Mouse (Mus musculus): ENCODE measurements around the gene Nfyc. TPM values are rescaled to one million over a fixed set of nuclear protein-coding genes. Genes with fewer than 3 reads are reported as not detected.
A peak's percentile ranks its signal among the peaks of the same experiment; 100 is the strongest.

Nfyc gene
- polyA plus RNA-seq, 1 experiment from 2014 or later: 111 TPM

- no peaks in the 10 kb centered on the region for H3K36me3 ChIP-seq
- H3K27me3 ChIP-seq (ENCODE audit: insufficient read depth, poor library complexity, severe bottlenecking): peaks cover 69% of the 10 kb centered on the region
- peak within 1 kb of the TSS; percentile 81 for H3K27ac ChIP-seq
- peaks cover 45% of the 10 kb centered on the region for H3K4me1 ChIP-seq
- peak; percentile 88 for DNase-seq (ENCODE audit: low spot score)
- no peaks in the 10 kb centered on the region for H3K9me3 ChIP-seq
- H3K4me3 ChIP-seq: peak within 1 kb of the TSS; percentile 85
- 2% methylated on average over 65 of the region's 68 CpGs for WGBS
Observed at GRCm38 (mm10) chr4:120854588-120855319, 23.4 kb upstream of the Nfyc start, which contains the start of gene Rims3. Gene Rims3, plus strand, starts transcription at chr4:120854816.

- H3K27ac ChIP-seq: no peak overlapping the region
- H3K36me3 ChIP-seq: no peaks in the 10 kb centered on the region
- peak; percentile 86 for DNase-seq (ENCODE audit: low spot score)
- peaks cover 73% of the 10 kb centered on the region for H3K27me3 ChIP-seq (ENCODE audit: insufficient read depth, poor library complexity, severe bottlenecking)
- H3K4me3 ChIP-seq: no peak overlapping the region
- WGBS: 7% methylated on average over 10 of the region's 10 CpGs
- no peaks in the 10 kb centered on the region for H3K9me3 ChIP-seq
- H3K4me1 ChIP-seq: peaks cover 13% of the 10 kb centered on the region
Observed at GRCm38 (mm10) chr4:120850946-120851345, 19.6 kb upstream of the Nfyc start.

GRCm38 (mm10) chr4:120849451-120849850 is 18.1 kb upstream of the Nfyc start:
- DNase-seq (ENCODE audit: low spot score): no peak
- Histone ChIP-seq H3K4me1 (peaks cover 3% of the 10 kb centered on the region; the same call in 1 of the 2 replicates), H3K9me3 (no peaks in the 10 kb centered on the region), H3K27me3 (ENCODE audit: insufficient read depth, poor library complexity, severe bottlenecking) (peaks cover 62% of the 10 kb centered on the region), H3K4me3 (no peak overlapping the region), H3K36me3 (no peaks in the 10 kb centered on the region), H3K27ac (no peak overlapping the region)
- 54% methylated on average over 11 of the region's 11 CpGs for WGBS

GRCm38 (mm10) chr4:120848909-120849308 is 17.5 kb upstream of the Nfyc start:
- DNase-seq (ENCODE audit: low spot score): no peak
- H3K27me3 ChIP-seq (ENCODE audit: insufficient read depth, poor library complexity, severe bottlenecking): peaks cover 57% of the 10 kb centered on the region
- peaks cover 4% of the 10 kb centered on the region; the same call in 1 of the 2 replicates for H3K4me1 ChIP-seq
- no peaks in the 10 kb centered on the region for H3K9me3 ChIP-seq
- H3K4me3 ChIP-seq: no peak overlapping the region
- WGBS: 75% methylated on average over 6 of the region's 6 CpGs
- no peaks in the 10 kb centered on the region for H3K36me3 ChIP-seq
- no peak overlapping the region for H3K27ac ChIP-seq

GRCm38 (mm10) chr4:120845098-120845497 is 13.7 kb upstream of the Nfyc start:
- no peak for DNase-seq (ENCODE audit: low spot score)
- H3K4me3 ChIP-seq: no peak overlapping the region
- H3K27me3 ChIP-seq (ENCODE audit: insufficient read depth, poor library complexity, severe bottlenecking): peaks cover 48% of the 10 kb centered on the region
- no peaks in the 10 kb centered on the region for H3K9me3 ChIP-seq
- H3K4me1 ChIP-seq: peaks cover 4% of the 10 kb centered on the region; the same call in 1 of the 2 replicates
- 63% methylated on average over 4 of the region's 4 CpGs for WGBS
- no peaks in the 10 kb centered on the region for H3K36me3 ChIP-seq
- H3K27ac ChIP-seq: no peak overlapping the region

- no peak for DNase-seq (ENCODE audit: low spot score)
- H3K27ac ChIP-seq: no peak overlapping the region
- H3K4me1 ChIP-seq: peaks cover 4% of the 10 kb centered on the region; the same call in 1 of the 2 replicates
- H3K4me3 ChIP-seq: no peak overlapping the region
- H3K36me3 ChIP-seq: no peaks in the 10 kb centered on the region
- 35% methylated on average over 7 of the region's 7 CpGs for WGBS
- H3K9me3 ChIP-seq: no peaks in the 10 kb centered on the region
- peaks cover 46% of the 10 kb centered on the region for H3K27me3 ChIP-seq (ENCODE audit: insufficient read depth, poor library complexity, severe bottlenecking)
Observed at GRCm38 (mm10) chr4:120844423-120845082, 13.2 kb upstream of the Nfyc start.

- Histone ChIP-seq H3K4me1 (peaks cover 4% of the 10 kb centered on the region; the same call in 1 of the 2 replicates), H3K27me3 (ENCODE audit: insufficient read depth, poor library complexity, severe bottlenecking) (peaks cover 22% of the 10 kb centered on the region), H3K27ac (no peak overlapping the region), H3K4me3 (no peak overlapping the region), H3K9me3 (no peaks in the 10 kb centered on the region), H3K36me3 (no peaks in the 10 kb centered on the region)
- no peak for DNase-seq (ENCODE audit: low spot score)
- WGBS: 83% methylated on average over 3 of the region's 3 CpGs
Observed at GRCm38 (mm10) chr4:120841342-120841741, 10.0 kb upstream of the Nfyc start.

- Histone ChIP-seq H3K27ac (no peak overlapping the region), H3K4me3 (no peak overlapping the region), H3K27me3 (ENCODE audit: insufficient read depth, poor library complexity, severe bottlenecking) (peaks cover 5% of the 10 kb centered on the region; the same call in 1 of the 2 replicates), H3K9me3 (no peaks in the 10 kb centered on the region), H3K4me1 (no peaks in the 10 kb centered on the region), H3K36me3 (no peaks in the 10 kb centered on the region)
- DNase-seq (ENCODE audit: low spot score): no peak
- WGBS: 69% methylated on average over 5 of the region's 5 CpGs
Observed at GRCm38 (mm10) chr4:120830767-120831166, 605 bp downstream of the Nfyc start.

GRCm38 (mm10) chr4:120826418-120826817 is 5.0 kb downstream of the Nfyc start:
- Histone ChIP-seq H3K4me1 (peaks cover 20% of the 10 kb centered on the region), H3K27me3 (ENCODE audit: insufficient read depth, poor library complexity, severe bottlenecking) (peaks cover under 1% of the 10 kb centered on the region; the same call in 1 of the 2 replicates), H3K27ac (peak overlapping the region; percentile 100), H3K4me3 (no peak overlapping the region), H3K9me3 (no peaks in the 10 kb centered on the region), H3K36me3 (0 out of 2 replicates have a peak, but pooled peaks cover 4% of the 10 kb centered on the region)
- no peak for DNase-seq (ENCODE audit: low spot score)
- 90% methylated on average over 6 of the region's 6 CpGs for WGBS

- Histone ChIP-seq H3K36me3 (0 out of 2 replicates have a peak, but pooled peaks cover 4% of the 10 kb centered on the region), H3K4me3 (peak overlapping the region; percentile 86), H3K27ac (peak overlapping the region; percentile 100), H3K27me3 (ENCODE audit: insufficient read depth, poor library complexity, severe bottlenecking) (no peaks in the 10 kb centered on the region), H3K4me1 (peaks cover 20% of the 10 kb centered on the region), H3K9me3 (no peaks in the 10 kb centered on the region)
- under 1% methylated on average over 37 of the region's 55 CpGs for WGBS
- DNase-seq (ENCODE audit: low spot score): peak; percentile 99
Observed at GRCm38 (mm10) chr4:120825577-120826326, 5.6 kb downstream of the Nfyc start.

GRCm38 (mm10) chr4:120825100-120825553 is 6.2 kb downstream of the Nfyc start:
- Histone ChIP-seq H3K27me3 (ENCODE audit: insufficient read depth, poor library complexity, severe bottlenecking) (no peaks in the 10 kb centered on the region), H3K4me1 (peaks cover 20% of the 10 kb centered on the region), H3K4me3 (peak overlapping the region; percentile 86), H3K27ac (peak overlapping the region; percentile 100), H3K9me3 (no peaks in the 10 kb centered on the region), H3K36me3 (0 out of 2 replicates have a peak, but pooled peaks cover 4% of the 10 kb centered on the region)
- WGBS: under 1% methylated on average over 46 of the region's 53 CpGs
- DNase-seq (ENCODE audit: low spot score): peak; percentile 97

- Histone ChIP-seq H3K27ac (no peak overlapping the region), H3K9me3 (no peaks in the 10 kb centered on the region), H3K27me3 (ENCODE audit: insufficient read depth, poor library complexity, severe bottlenecking) (no peaks in the 10 kb centered on the region), H3K4me1 (peaks cover 30% of the 10 kb centered on the region), H3K4me3 (no peak overlapping the region), H3K36me3 (0 out of 2 replicates have a peak, but pooled peaks cover 4% of the 10 kb centered on the region)
- DNase-seq (ENCODE audit: low spot score): no peak
- WGBS: 93% methylated on average over 2 of the region's 2 CpGs
Observed at GRCm38 (mm10) chr4:120822191-120822911, 9.0 kb downstream of the Nfyc start.

All from heart, embryonic 10.5 days (tissue).